Mouse (Mus musculus) lung, embryonic 14.5 days (tissue): ENCODE data around the gene Pgam2. TPM values are rescaled to one million over a fixed set of nuclear protein-coding genes. Genes with fewer than 3 reads are reported as not detected.

Source experiments
- ATAC-seq: fragments of 200-750 bp; cut with Nextera tagmentation; 2 replicates; pipeline ENCODE4 v1.8.0; 2017; ENCODE audit warnings: mild to moderate bottlenecking, moderate TSS enrichment, moderate library complexity; ENCODE audit not compliant: insufficient read depth
- DNase-seq: peaks from one replicate; pipeline ENCODE4 v3.0.0-alpha.2; 2015
- H3K27ac ChIP-seq: fragments of 300-500 bp; sonication (generic); 2 replicates; pipeline ENCODE4 v1.5.1; 2014; ENCODE audit warnings: low read depth, mild to moderate bottlenecking, moderate library complexity
- H3K27me3 ChIP-seq: fragments of 300-500 bp; sonication (generic); 2 replicates; pipeline ENCODE4 v1.6.1; 2014; ENCODE audit warnings: low read length, control low read depth; ENCODE audit not compliant: insufficient read depth
- H3K36me3 ChIP-seq: fragments of 300-500 bp; sonication (generic); 2 replicates; pipeline ENCODE4 v1.6.1; 2014; ENCODE audit warnings: control low read depth; ENCODE audit not compliant: insufficient read depth
- H3K4me1 ChIP-seq: fragments of 300-500 bp; sonication (generic); 2 replicates; pipeline ENCODE4 v1.6.1; 2014; ENCODE audit warnings: antibody characterized with exemption, control low read depth; ENCODE audit not compliant: insufficient read depth
- H3K4me2 ChIP-seq: fragments of 300-500 bp; sonication (generic); 2 replicates; pipeline ENCODE4 v1.6.1; 2014; ENCODE audit warnings: mild to moderate bottlenecking
- H3K4me3 ChIP-seq: fragments of 300-500 bp; sonication (generic); 2 replicates; pipeline ENCODE4 v1.5.1; 2014; ENCODE audit warnings: low read depth, low read length
- H3K9ac ChIP-seq: fragments of 300-500 bp; sonication (generic); 2 replicates; pipeline ENCODE4 v1.6.1; 2014
- H3K9me3 ChIP-seq: fragments of 300-500 bp; sonication (generic); 2 replicates; pipeline ENCODE4 v1.6.1; 2016; ENCODE audit warnings: low read depth, low read length, control low read depth
- CTCF ChIP-seq: IDR thresholded peaks from 2 replicates; pipeline ENCODE4 v1.5.1; 2016; ENCODE audit warnings: antibody characterized with exemption, low read depth
- WGBS: fragments of 180-500 bp; shearing (Covaris S2); extraction: QIAGEN DNeasy Blood & Tissue Kit; methylation state at CpG from one replicate; pipeline ENCODE4 v1.1.7; 2014; 5-methylcytosine and 5-hydroxymethylcytosine counted together
- polyA plus RNA-seq: library from polyadenylated mRNA; unstranded; fragments of >200 nt; fragmentation: Nextera tagmentation; extraction: Ambion mirVana; gene quantifications from 2 replicates; pipeline ENCODE4 v1.2.1, GENCODE M21; 2014

Gene Pgam2
- polyA plus RNA-seq, 1 experiment from 2014 or later = 1.6 TPM

DNA sequence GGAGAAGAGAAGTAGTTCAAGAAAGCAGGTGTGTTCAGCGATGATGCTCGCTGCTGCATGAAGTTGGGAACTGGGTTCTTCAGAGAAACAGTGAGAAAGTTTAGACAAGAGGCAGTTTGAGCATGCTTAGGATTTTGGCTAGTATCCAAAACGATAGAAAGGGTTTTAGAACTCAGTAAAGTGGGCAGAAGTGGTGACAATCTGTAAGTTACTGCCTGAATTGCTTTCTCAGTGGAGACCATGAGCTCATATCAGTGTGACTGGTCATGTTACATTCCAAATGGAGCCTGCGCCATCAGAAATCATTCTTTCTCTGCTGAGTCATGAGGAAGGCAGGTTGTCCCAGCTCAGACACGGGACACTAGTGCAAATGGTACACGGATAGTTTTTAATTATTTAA is 37.5 kb downstream of the Pgam2 start:
- Histone ChIP-seq H3K4me1 (no peaks in the 10 kb centered on the region), H3K27ac (no peak overlapping the region), H3K27me3 (no peaks in the 10 kb centered on the region), H3K9me3 (no peaks in the 10 kb centered on the region), H3K36me3 (peaks cover 9% of the 10 kb centered on the region; the same call in 1 of the 2 replicates), H3K4me3 (no peak overlapping the region), H3K4me2 (no peak overlapping the region), H3K9ac (no peak overlapping the region)
- 77% methylated on average over 6 of the region's 6 CpGs for WGBS
- ATAC-seq (no peak), DNase-seq (no peak)
- no peak for TF ChIP-seq CTCF

DNA sequence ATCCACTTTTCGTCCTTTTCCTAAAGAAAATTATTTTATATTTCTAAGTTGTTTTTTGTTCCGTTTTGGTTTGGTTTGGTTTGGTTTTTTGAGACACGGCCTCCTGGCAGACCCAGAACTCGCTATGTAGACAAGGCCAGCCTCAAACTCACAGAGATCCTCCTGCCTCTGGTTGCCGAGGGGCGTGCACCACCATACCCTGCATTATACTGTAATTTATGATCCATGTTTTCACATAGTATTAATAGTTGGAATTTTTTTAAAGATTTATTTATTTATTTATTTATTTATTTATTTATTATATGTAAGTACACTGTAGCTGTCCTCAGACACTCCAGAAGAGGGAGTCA is 40.9 kb downstream of the Pgam2 start:
- Histone ChIP-seq H3K27me3 (no peaks in the 10 kb centered on the region), H3K4me2 (peak overlapping the region; percentile 70), H3K9ac (peak overlapping the region; percentile 89), H3K4me3 (peak overlapping the region; percentile 79), H3K9me3 (no peaks in the 10 kb centered on the region), H3K4me1 (no peaks in the 10 kb centered on the region), H3K27ac (peak overlapping the region; percentile 94), H3K36me3 (peaks cover 7% of the 10 kb centered on the region; the same call in 1 of the 2 replicates)
- DNase-seq (no peak), ATAC-seq (peak; percentile 40; the same call in 1 of the 2 replicates)
- no peak for TF ChIP-seq CTCF
- WGBS = 20% methylated on average over 6 of the region's 6 CpGs

DNA sequence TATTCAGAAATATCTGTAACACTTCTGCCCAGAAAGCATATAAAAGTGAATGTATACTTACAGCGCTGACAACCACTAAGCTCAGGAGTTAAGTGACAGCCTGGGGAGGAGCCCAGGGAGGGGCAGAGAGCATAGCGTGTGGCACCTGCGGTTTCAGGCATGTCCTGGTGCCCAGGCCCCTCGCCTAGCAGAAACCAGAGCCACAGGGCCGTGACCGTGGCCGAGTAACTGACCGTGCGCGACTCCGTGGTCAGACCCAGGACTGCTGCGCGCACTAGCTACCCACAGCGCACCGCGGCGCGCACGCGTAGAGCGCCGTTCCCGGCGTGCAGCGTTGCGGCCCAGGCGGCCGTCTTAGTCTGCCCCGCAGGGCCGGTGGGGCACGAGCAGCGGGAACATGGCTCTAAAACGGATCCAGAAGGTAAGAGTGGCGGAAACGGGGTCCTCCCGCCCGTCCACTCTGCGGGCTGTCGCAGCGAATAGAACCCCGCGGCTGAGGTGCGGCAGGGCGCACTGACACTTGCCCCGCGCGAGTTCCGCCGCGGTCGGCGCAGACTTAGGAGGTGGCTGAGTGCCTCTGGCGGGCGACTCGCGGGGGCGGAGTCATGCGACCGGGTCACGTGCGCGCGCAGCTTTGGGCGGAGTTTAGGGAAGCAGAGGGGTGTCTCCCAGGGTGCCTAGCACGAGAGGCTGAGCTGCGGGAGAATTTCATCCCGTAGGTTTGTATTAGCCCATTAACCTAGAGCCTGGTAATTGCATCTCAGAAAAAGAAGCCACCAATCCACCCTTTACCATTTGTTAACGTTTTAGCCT is 41.5 kb downstream of the Pgam2 start, which contains the start of gene Urgcp:
TSS of gene Urgcp (minus strand) at position 557 of the 813 bp plus-strand sequence.
- ATAC-seq (peak; percentile 99), DNase-seq (peak; percentile 98)
- no peaks in the 10 kb centered on the region for H3K4me1 ChIP-seq
- H3K9me3 ChIP-seq = no peaks in the 10 kb centered on the region
- H3K27me3 ChIP-seq = no peaks in the 10 kb centered on the region
- peak; percentile 18; the same call in 1 of the 2 replicates for TF ChIP-seq CTCF
- peak within 1 kb of the TSS; percentile 94 for H3K27ac ChIP-seq
- under 1% methylated on average over 68 of the region's 68 CpGs for WGBS
- peaks cover 8% of the 10 kb centered on the region; the same call in 1 of the 2 replicates for H3K36me3 ChIP-seq
- peak within 1 kb of the TSS; percentile 89 for H3K9ac ChIP-seq
- H3K4me2 ChIP-seq = peak within 1 kb of the TSS; percentile 70
- H3K4me3 ChIP-seq = peak within 1 kb of the TSS; percentile 79

DNA sequence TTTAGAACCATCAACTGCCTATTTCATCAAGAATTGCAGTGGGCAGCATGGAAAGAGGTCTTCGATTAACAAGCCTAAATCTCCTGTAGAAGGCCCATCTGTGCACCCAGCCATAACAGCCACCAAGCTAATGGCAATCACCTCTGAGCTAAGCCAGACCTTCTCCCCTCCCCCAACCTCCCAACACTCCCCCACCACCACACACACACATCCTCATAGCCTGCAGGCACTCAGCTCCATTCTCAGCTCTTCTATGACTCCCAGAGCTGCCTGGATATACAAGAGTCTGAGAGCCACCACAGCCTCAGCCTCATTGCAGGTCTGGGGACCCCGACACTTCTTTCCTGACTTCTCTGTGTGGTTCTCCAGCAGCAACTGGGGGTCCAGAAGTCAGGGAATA is 49.8 kb downstream of the Pgam2 start:
- no peak overlapping the region for H3K9ac ChIP-seq
- peaks cover 8% of the 10 kb centered on the region; the same call in 1 of the 2 replicates for H3K36me3 ChIP-seq
- TF ChIP-seq CTCF = no peak
- no peaks in the 10 kb centered on the region; the same call in 1 of the 2 replicates for H3K9me3 ChIP-seq
- H3K4me3 ChIP-seq = no peak overlapping the region
- 83% methylated on average over 2 of the region's 2 CpGs for WGBS
- H3K4me2 ChIP-seq = no peak overlapping the region
- no peaks in the 10 kb centered on the region for H3K4me1 ChIP-seq
- ATAC-seq (no peak), DNase-seq (no peak)
- no peak overlapping the region for H3K27ac ChIP-seq
- H3K27me3 ChIP-seq = no peaks in the 10 kb centered on the region

Other genes starting within 250 kb of the Pgam2 start
- gene Ankrd36, start 234.0 kb downstream of the Pgam2 start, polyA plus RNA-seq = not detected in 2 replicates
- gene Mrps24, start 88.1 kb downstream of the Pgam2 start, polyA plus RNA-seq = 193 and 208 TPM in 2 replicates
- gene Urgcp, start 41.4 kb downstream of the Pgam2 start, polyA plus RNA-seq = 18.3 and 20.1 TPM in 2 replicates
- gene Dbnl, start 15.2 kb downstream of the Pgam2 start, polyA plus RNA-seq = 106 and 114 TPM in 2 replicates
- gene Polm, start 34.3 kb upstream of the Pgam2 start, polyA plus RNA-seq = 6.8 and 7.7 TPM in 2 replicates
- gene Aebp1, start 58.2 kb upstream of the Pgam2 start, polyA plus RNA-seq = 30.8 and 32.5 TPM in 2 replicates
- gene Pold2, start 74.6 kb upstream of the Pgam2 start, polyA plus RNA-seq = 148 and 156 TPM in 2 replicates
- gene Myl7, start 95.0 kb upstream of the Pgam2 start, polyA plus RNA-seq = 21.4 and 344 TPM in 2 replicates
- gene Gck, start 146.3 kb upstream of the Pgam2 start, polyA plus RNA-seq = 0.84 and 1.9 TPM in 2 replicates
- 25.0 and 26.1 TPM in 2 replicates for gene Ykt6, start 152.0 kb upstream of the Pgam2 start, polyA plus RNA-seq